Mouse (Mus musculus) hematopoietic stem cell, adult 5-6 weeks (primary cell): ENCODE measurements at regions not wholly inside any gene's neighbourhood (a gene's known extent, or its start where the extent isn't known, plus 50 kb on each side); places are given as distances from the start of the nearest gene placed in this dataset.

Source experiments
- ATAC-seq, 2 experiments: fragments of 125-278 bp in 1 of 2; replicated peaks in 1 of 2; 2 replicates each; pipeline ENCODE4 v1.8.0; 2016 to 2017; ENCODE audit warnings: inconsistent platforms in 2 of 2, mild to moderate bottlenecking in 2 of 2, moderate number of reproducible peaks in 2 of 2, low read depth in 1 of 2, moderate TSS enrichment in 1 of 2; ENCODE audit not compliant: low FRiP score in 2 of 2, poor library complexity in 2 of 2, severe bottlenecking in 2 of 2, insufficient read depth in 1 of 2, low TSS enrichment in 1 of 2

- no peak for ATAC-seq
Observed at GRCm38 (mm10) chr8:50387189-50387588, 1543.4 kb upstream of the Tenm3 start.

- no peak for ATAC-seq
Observed at GRCm38 (mm10) chr8:50383697-50384096, 1539.9 kb upstream of the Tenm3 start.

GRCm38 (mm10) chr8:50379745-50380144 is 1536.0 kb upstream of the Tenm3 start:
- no peak for ATAC-seq

- no peak for ATAC-seq
Observed at GRCm38 (mm10) chr8:50373790-50374189, 1530.0 kb upstream of the Tenm3 start.

- no peak for ATAC-seq
Observed at GRCm38 (mm10) chr8:50326485-50326884, 1482.7 kb upstream of the Tenm3 start.

GRCm38 (mm10) chr8:50321356-50321963 is 1477.7 kb upstream of the Tenm3 start:
- ATAC-seq, result no peak

- no peak for ATAC-seq
Observed at GRCm38 (mm10) chr8:50316641-50317040, 1472.9 kb upstream of the Tenm3 start.

- no peak for ATAC-seq
Observed at GRCm38 (mm10) chr8:50310308-50310707, 1466.6 kb upstream of the Tenm3 start.

GRCm38 (mm10) chr8:50300316-50300715 is 1456.6 kb upstream of the Tenm3 start:
- no peak for ATAC-seq

- ATAC-seq, result peak; percentile 51 to 80; a peak in 2 of 4 replicates
Observed at GRCm38 (mm10) chr8:50293501-50293900, 1449.8 kb upstream of the Tenm3 start.

- peak in 1 of 2 experiments; percentile 42; a peak in 1 of 4 replicates for ATAC-seq
Observed at GRCm38 (mm10) chr8:50292158-50292557, 1448.4 kb upstream of the Tenm3 start.

- no peak for ATAC-seq
Observed at GRCm38 (mm10) chr8:50276346-50276745, 1432.6 kb upstream of the Tenm3 start.

GRCm38 (mm10) chr8:50264757-50265156 is 1421.0 kb upstream of the Tenm3 start:
- no peak for ATAC-seq
